Mouse (Mus musculus): ENCODE results near the gene Ergic2. TPM values are rescaled to one million over a fixed set of nuclear protein-coding genes. Genes with fewer than 3 reads are reported as not detected.

The Ergic2 gene
- polyA plus RNA-seq, 1 experiment, result 40.3 TPM

DNA sequence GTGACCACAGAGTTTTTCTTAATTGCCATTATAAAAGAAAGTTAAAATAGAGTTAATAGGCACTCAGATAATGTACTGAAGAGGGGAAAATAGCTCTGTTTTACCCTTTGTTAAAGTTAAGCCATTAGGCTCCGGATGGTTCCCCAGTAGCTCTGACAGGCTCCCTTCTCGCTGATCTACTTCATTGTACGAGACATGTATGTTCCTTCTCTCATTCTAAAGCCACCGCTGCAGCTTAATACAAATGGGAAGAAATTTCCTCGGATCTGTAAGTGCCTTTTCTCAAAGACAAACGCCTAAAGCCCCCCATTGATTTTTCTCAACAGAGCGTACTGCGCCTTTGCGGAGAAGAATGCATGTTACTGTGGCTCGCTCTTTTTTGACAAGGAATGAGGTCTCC is 79.9 kb downstream of the Ergic2 start:
- no peak for TF ChIP-seq POLR2AphosphoS2 (IDR thresholded peaks at IDR 0.05; ENCODE audit: insufficient read length, low read depth)
- no peak for TF ChIP-seq SRF (IDR thresholded peaks at IDR 0.05; ENCODE audit: control insufficient read depth, insufficient read length, low read depth)
- no peak for TF ChIP-seq MYOG (IDR thresholded peaks at IDR 0.05; ENCODE audit: control insufficient read depth in 1 of 3, insufficient read depth in 1 of 3, insufficient read length in 2 of 3, low read depth in 2 of 3)
- no peak for TF ChIP-seq MAX (IDR thresholded peaks at IDR 0.05; ENCODE audit: low read depth)
- no peak for TF ChIP-seq CEBPB (IDR thresholded peaks at IDR 0.05; ENCODE audit: insufficient read depth, poor library complexity, severe bottlenecking)
- TF ChIP-seq POLR2A (IDR thresholded peaks at IDR 0.05; ENCODE audit: insufficient read length, low read depth), result no peak
- no peaks in the 10 kb centered on the region for H3K27me3 ChIP-seq (ENCODE audit: control insufficient read depth, insufficient read depth, insufficient read length)
- H3ac ChIP-seq (ENCODE audit: control insufficient read depth, insufficient read length), result no peak overlapping the region
- H3K4me2 ChIP-seq (ENCODE audit: low read depth), result no peak overlapping the region
- H3K36me3 ChIP-seq (ENCODE audit: control insufficient read depth, insufficient read depth), result no peaks in the 10 kb centered on the region
- no peak overlapping the region for H3K4me3 ChIP-seq
- H3K79me2 ChIP-seq (ENCODE audit: control insufficient read depth, insufficient read depth), result no peaks in the 10 kb centered on the region

Other genes with a start within 250 kb of the Ergic2 start
- gene Far2, start 165.1 kb downstream of the Ergic2 start, polyA plus RNA-seq (2012; fragmentation: generic; extraction: Trizol), result 0.14 TPM
- gene Tmtc1, start 232.0 kb upstream of the Ergic2 start, polyA plus RNA-seq (2012; fragmentation: generic; extraction: Trizol), result 0.01 TPM

All from myocyte (in vitro differentiated cells).